Mouse (Mus musculus) MEL (cell line): Measurements from ENCODE around the gene Orm2. TPM values are rescaled to one million over a fixed set of nuclear protein-coding genes. Genes with fewer than 3 reads are reported as not detected.

Experiments
- DNase-seq: peaks from one replicate; pipeline ENCODE4 v3.0.0; 2011; ENCODE audit warnings: low read depth, low spot score
- H3K27ac ChIP-seq: 2 replicates; pipeline ENCODE4 v1.5.1; 2012; ENCODE audit warnings: low read depth, mild to moderate bottlenecking, control low read depth, low read length, moderate library complexity; ENCODE audit not compliant: control insufficient read depth
- H3K27me3 ChIP-seq, 2 experiments: fragments of 150-350 bp in 1 of 2; sonication (generic) in 1 of 2; 2 replicates each; pipeline ENCODE4 v1.6.1; 2012; ENCODE audit warnings: low read length in 2 of 2, mild to moderate bottlenecking in 2 of 2, improper control_type of control experiment in 1 of 2, moderate library complexity in 1 of 2; ENCODE audit not compliant: insufficient read depth in 2 of 2, control insufficient read depth in 1 of 2
- H3K36me3 ChIP-seq, 2 experiments: 2 replicates each; pipeline ENCODE4 v1.6.1; 2012 to 2014; ENCODE audit warnings: low read length in 2 of 2, improper control_type of control experiment in 1 of 2, inconsistent platforms in 1 of 2, mild to moderate bottlenecking in 1 of 2; ENCODE audit not compliant: insufficient read depth in 2 of 2, control insufficient read depth in 1 of 2
- H3K4me1 ChIP-seq, 2 experiments: fragments of 150-350 bp in 1 of 2; sonication (generic) in 1 of 2; 2 replicates each; pipeline ENCODE4 v1.6.1; 2012; ENCODE audit warnings: low read length in 2 of 2, improper control_type of control experiment in 1 of 2, mild to moderate bottlenecking in 1 of 2; ENCODE audit not compliant: insufficient read depth in 2 of 2, control insufficient read depth in 1 of 2
- H3K4me3 ChIP-seq, 2 experiments: fragments of 150-350 bp in 1 of 2; sonication (generic) in 1 of 2; 2 replicates each; pipeline ENCODE4 v1.5.1; 2012; ENCODE audit warnings: low read depth in 2 of 2, low read length in 2 of 2, mild to moderate bottlenecking in 2 of 2, moderate library complexity in 2 of 2, control low read depth in 1 of 2, improper control_type of control experiment in 1 of 2; ENCODE audit not compliant: control insufficient read depth in 1 of 2, insufficient read depth in 1 of 2
- H3K79me2 ChIP-seq: 2 replicates; pipeline ENCODE4 v1.6.1; 2012; ENCODE audit warnings: mild to moderate bottlenecking, low read length, moderate library complexity; ENCODE audit not compliant: control insufficient read depth, poor library complexity, insufficient read depth
- H3K9ac ChIP-seq: 2 replicates; pipeline ENCODE4 v1.6.1; 2012; ENCODE audit warnings: low read depth, mild to moderate bottlenecking, control low read depth, low read length, moderate library complexity; ENCODE audit not compliant: control insufficient read depth, poor library complexity, severe bottlenecking
- H3K9me3 ChIP-seq: fragments of 150-350 bp; sonication (generic); replicated peaks from 2 replicates; pipeline ENCODE4 v1.6.1; 2012; ENCODE audit warnings: mild to moderate bottlenecking, low read length, improper control_type of control experiment, moderate library complexity; ENCODE audit not compliant: insufficient read depth
- CTCF ChIP-seq, 3 experiments: IDR thresholded peaks in 2 of 3; conservative IDR thresholded peaks in 1 of 3; 2 replicates each; pipeline ENCODE4 v1.5.1; 2011 to 2012; ENCODE audit warnings: low read length in 3 of 3, low read depth in 2 of 3, mild to moderate bottlenecking in 2 of 3, improper control_type of control experiment in 1 of 3, inconsistent platforms in 1 of 3, mixed read lengths in 1 of 3, moderate library complexity in 1 of 3; ENCODE audit not compliant: control insufficient read depth in 1 of 3, insufficient read depth in 1 of 3, poor library complexity in 1 of 3, severe bottlenecking in 1 of 3
- EP300 ChIP-seq, 2 experiments: IDR thresholded peaks; 2 replicates each; pipeline ENCODE4 v1.6.1; 2011; ENCODE audit warnings: improper control_type of control experiment in 2 of 2, low read length in 2 of 2, low read depth in 1 of 2, mild to moderate bottlenecking in 1 of 2
- POLR2A ChIP-seq, 2 experiments: IDR thresholded peaks; 2 replicates each; pipeline ENCODE4 v1.6.1; 2011 to 2012; ENCODE audit warnings: low read length in 2 of 2, mild to moderate bottlenecking in 2 of 2, control low read depth in 1 of 2, improper control_type of control experiment in 1 of 2, low read depth in 1 of 2, moderate library complexity in 1 of 2; ENCODE audit not compliant: control insufficient read depth in 1 of 2, insufficient read depth in 1 of 2, poor library complexity in 1 of 2
- POLR2AphosphoS5 ChIP-seq: IDR thresholded peaks from 2 replicates; pipeline ENCODE4 v1.6.1; 2012; ENCODE audit warnings: low read depth, borderline replicate concordance, mild to moderate bottlenecking, inconsistent platforms, low read length, moderate library complexity, mixed read lengths
- RAD21 ChIP-seq: IDR thresholded peaks from 2 replicates; pipeline ENCODE4 v1.6.1; 2011; ENCODE audit warnings: mild to moderate bottlenecking, low read depth, low read length, improper control_type of control experiment
- RCOR1 ChIP-seq: IDR thresholded peaks from 2 replicates; pipeline ENCODE4 v1.6.1; 2012; ENCODE audit warnings: low read depth, mild to moderate bottlenecking, inconsistent platforms, low read length, improper control_type of control experiment
- SIN3A ChIP-seq: IDR thresholded peaks from 2 replicates; pipeline ENCODE4 v1.6.1; 2012; ENCODE audit warnings: low read length, improper control_type of control experiment, inconsistent platforms
- UBTF ChIP-seq: IDR thresholded peaks from 2 replicates; pipeline ENCODE4 v1.6.1; 2012; ENCODE audit warnings: low read depth, mild to moderate bottlenecking, inconsistent platforms, low read length, improper control_type of control experiment, moderate library complexity, borderline replicate concordance; ENCODE audit not compliant: insufficient read depth
- polyA plus RNA-seq, 2 experiments: library from polyadenylated mRNA; stranded (reverse) in 1 of 2; unstranded in 1 of 2; fragments of >175 nt in 1 of 2; fragments of >200 nt in 1 of 2; gene quantifications; 2 replicates each; pipeline versions ENCODE4 v1.2.1 to v1.2.4; 2012; ENCODE audit warnings: low replicate concordance in 2 of 2, low read depth in 1 of 2; ENCODE audit not compliant: insufficient read length in 2 of 2, insufficient read depth in 1 of 2, missing spikeins in 1 of 2
- total RNA-seq: library from RNA; depleted of rRNA; stranded (reverse); fragments of 300-350 nt; gene quantifications from 2 replicates; pipeline ENCODE4 v1.2.3, GENCODE M21; 2012

Orm2 gene
- total and polyA plus RNA-seq, 3 experiments, result not detected

- Histone ChIP-seq H3K27ac (peak overlapping the region; percentile 64), H3K9me3 (no peaks in the 10 kb centered on the region), H3K9ac (peak overlapping the region; percentile 31), H3K4me1 (peaks cover 0 to 16% of the 10 kb centered on the region in 2 experiments; a peak in 3 of 4 replicates), H3K36me3 (peaks cover 0 to 14% of the 10 kb centered on the region in 2 experiments; a peak in 2 of 4 replicates), H3K4me3 (0 out of 4 replicates have a peak overlapping the region, but pooled peaks of 1 of the 2 experiments have one; percentile 2), H3K79me2 (no peaks in the 10 kb centered on the region), H3K27me3 (no peaks in the 10 kb centered on the region)
- peak in 1 of 2 experiments; percentile 32; a peak in 1 of 4 replicates for TF ChIP-seq POLR2A (IDR thresholded peaks at IDR 0.05; ENCODE audit: control insufficient read depth in 1 of 2, insufficient read depth in 1 of 2, low read depth in 1 of 2, low read length in 2 of 2, poor library complexity in 1 of 2)
- TF ChIP-seq EP300 (IDR thresholded peaks at IDR 0.05; ENCODE audit: low read depth in 1 of 2, low read length in 2 of 2), result peak in 1 of 2 experiments; percentile 32; a peak in 1 of 4 replicates
- no peak for TF ChIP-seq UBTF
- DNase-seq, result peak; percentile 81
These were observed 12.1 kb downstream of the Orm2 start for GRCm38 (mm10) chr4:63374331-63374730.

GRCm38 (mm10) chr4:63375367-63375766 lies 13.1 kb downstream of the Orm2 start:
- no peak for DNase-seq
- Histone ChIP-seq H3K36me3 (peaks cover 0 to 14% of the 10 kb centered on the region in 2 experiments; a peak in 2 of 4 replicates), H3K9me3 (no peaks in the 10 kb centered on the region), H3K4me3 (no peak overlapping the region), H3K9ac (no peak overlapping the region), H3K27me3 (no peaks in the 10 kb centered on the region), H3K79me2 (no peaks in the 10 kb centered on the region), H3K4me1 (peaks cover 0 to 16% of the 10 kb centered on the region in 2 experiments; a peak in 3 of 4 replicates), H3K27ac (no peak overlapping the region)
- TF ChIP-seq RCOR1, result no peak
- no peak for TF ChIP-seq POLR2AphosphoS5

- Histone ChIP-seq H3K9me3 (no peaks in the 10 kb centered on the region), H3K4me3 (no peak overlapping the region), H3K4me1 (peaks cover under 1 to 18% of the 10 kb centered on the region in 2 experiments; a peak in 3 of 4 replicates), H3K79me2 (no peaks in the 10 kb centered on the region), H3K27me3 (no peaks in the 10 kb centered on the region), H3K9ac (no peak overlapping the region), H3K36me3 (peaks cover 0 to 15% of the 10 kb centered on the region in 2 experiments; a peak in 3 of 4 replicates), H3K27ac (no peak overlapping the region)
- TF ChIP-seq CTCF (IDR thresholded peaks at IDR 0.05 in 2 of 3, conservative IDR thresholded peaks at IDR 0.05 in 1 of 3; ENCODE audit: control insufficient read depth in 1 of 3, insufficient read depth in 1 of 3, low read depth in 2 of 3, low read length in 3 of 3, poor library complexity in 1 of 3, severe bottlenecking in 1 of 3), result peak in 2 of 3 experiments; percentile 30 to 33; a peak in 4 of 6 replicates
- TF ChIP-seq SIN3A, result no peak
- peak; percentile 5; the same call in 1 of the 2 replicates for TF ChIP-seq RAD21
- DNase-seq, result no peak
These were observed 15.2 kb downstream of the Orm2 start for GRCm38 (mm10) chr4:63377483-63377882.
